Mouse (Mus musculus): Measurements from ENCODE around the gene Rrn3.

- TF ChIP-seq KAT2A (IDR thresholded peaks at IDR 0.05; ENCODE audit: insufficient replicate concordance, low read length) (no peak), CTCF (conservative IDR thresholded peaks at IDR 0.05 in 1 of 2, IDR thresholded peaks at IDR 0.05 in 1 of 2; ENCODE audit: low read depth in 2 of 2, low read length in 2 of 2) (no peak), ZNF384 (IDR thresholded peaks at IDR 0.05; ENCODE audit: low read depth, low read length) (no peak), MEF2A (IDR thresholded peaks at IDR 0.05; ENCODE audit: borderline replicate concordance, low read depth, low read length) (no peak), SIN3A (IDR thresholded peaks at IDR 0.05; ENCODE audit: low read length) (no peak)
These were observed 64.5 kb downstream of the Rrn3 start for GRCm38 (mm10) chr16:13845031-13845430.
